Mouse (Mus musculus): ENCODE results near the gene C130073F10Rik. TPM values are rescaled to one million over a fixed set of nuclear protein-coding genes. Genes with fewer than 3 reads are reported as not detected.
"Not testable (repeated sequence)": the region's sequence is repeated elsewhere in the genome, so short reads cannot be mapped to it uniquely, and the experiment has no call there.

C130073F10Rik gene
- polyA plus RNA-seq, 1 experiment from 2014 or later, result not detected

DNA sequence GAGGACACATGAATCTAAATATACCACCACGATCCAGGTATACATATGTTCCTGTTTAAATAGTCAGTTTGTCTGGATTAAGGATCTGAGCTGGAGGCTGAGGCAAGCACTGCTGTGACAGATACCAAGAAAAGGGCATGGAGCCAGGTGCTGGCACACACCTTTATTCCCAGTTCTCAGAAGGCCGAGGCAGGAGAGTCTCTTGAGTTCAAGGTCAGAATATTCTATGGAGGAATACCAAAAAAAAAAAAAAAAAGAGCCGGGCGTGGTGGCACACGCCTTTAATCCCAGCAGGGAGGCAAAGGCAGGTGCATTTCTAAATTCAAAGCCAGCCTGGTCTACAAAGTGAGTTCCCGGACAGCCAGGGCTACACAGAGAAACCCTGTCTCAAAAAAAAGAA is 31.3 kb downstream of the C130073F10Rik start:
- Histone ChIP-seq H3K36me3 (ENCODE audit: insufficient read depth, low read length) (no peaks in the 10 kb centered on the region), H3K4me2 (replicated peaks; ENCODE audit: low read depth, low read length) (no peak overlapping the region), H3K4me3 (ENCODE audit: low read depth, low read length) (no peak overlapping the region), H3K4me1 (ENCODE audit: insufficient read depth, low read depth, low read length) (no peaks in the 10 kb centered on the region), H3K9me3 (ENCODE audit: low read length) (no peaks in the 10 kb centered on the region), H3K9ac (replicated peaks; ENCODE audit: low read depth) (no peak overlapping the region), H3K27ac (ENCODE audit: low read length) (no peak overlapping the region), H3K27me3 (replicated peaks; ENCODE audit: insufficient read depth, low read length) (no peaks in the 10 kb centered on the region)
- WGBS, result 92% methylated on average over 6 of the region's 6 CpGs
- TF ChIP-seq EP300 (IDR thresholded peaks at IDR 0.05) (no peak), CTCF (IDR thresholded peaks at IDR 0.05) (no peak)
- no peak for DNase-seq (ENCODE audit: low spot score)
- ATAC-seq, result no peak

DNA sequence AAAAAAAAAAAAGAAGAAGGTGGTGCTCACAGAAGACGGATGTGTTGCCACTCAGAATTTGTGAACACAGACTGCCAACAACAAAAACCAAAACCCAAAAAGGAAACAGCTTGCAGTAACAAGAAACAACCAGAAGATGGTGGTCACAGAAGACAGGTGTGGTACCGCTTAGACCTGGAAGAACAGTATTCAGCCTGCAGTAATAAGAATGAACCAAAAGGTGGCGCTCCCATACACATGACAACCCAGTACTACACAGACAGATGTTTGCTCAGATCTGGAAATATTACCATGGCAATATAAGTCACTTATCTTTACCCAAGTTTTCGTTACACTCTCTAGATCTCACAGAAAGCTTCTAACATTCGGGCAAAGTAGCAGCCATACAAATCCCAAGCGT is 32.7 kb downstream of the C130073F10Rik start:
- no peaks in the 10 kb centered on the region for H3K36me3 ChIP-seq (ENCODE audit: insufficient read depth, low read length)
- ATAC-seq, result peak; percentile 37; the same call in 1 of the 2 replicates

DNA sequence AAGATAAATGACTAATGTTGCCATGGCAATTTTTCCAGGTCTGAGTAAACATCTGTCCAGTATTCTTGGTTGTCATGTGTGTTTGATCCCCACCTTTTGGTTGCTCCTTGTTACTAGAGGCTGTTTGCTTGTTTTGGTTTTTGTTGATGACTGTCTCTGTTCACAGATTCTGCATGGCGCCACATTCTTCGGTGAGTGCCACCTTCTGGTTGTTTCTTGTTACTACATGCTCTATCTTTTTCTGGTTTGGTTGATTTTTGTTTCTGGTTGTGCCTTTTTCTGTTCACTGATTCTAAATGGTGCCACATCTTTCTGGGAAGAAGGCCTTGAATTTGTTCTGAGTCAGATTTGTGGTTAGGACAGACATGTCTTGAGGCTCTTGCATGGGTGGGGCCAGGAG is 42.7 kb downstream of the C130073F10Rik start:
- TF ChIP-seq CTCF (IDR thresholded peaks at IDR 0.05), result no peak
- TF ChIP-seq EP300 (IDR thresholded peaks at IDR 0.05), result no peak

More for the DNA sequence above, 32.7 kb downstream of the C130073F10Rik start:
- 39% methylated on average over 6 of the region's 6 CpGs for WGBS
- H3K9ac ChIP-seq (replicated peaks; ENCODE audit: low read depth), result no peak overlapping the region
- peak; percentile 26 for DNase-seq (ENCODE audit: low spot score)
- no peaks in the 10 kb centered on the region for H3K9me3 ChIP-seq (ENCODE audit: low read length)
- TF ChIP-seq CTCF (IDR thresholded peaks at IDR 0.05) (peak; percentile 69), EP300 (IDR thresholded peaks at IDR 0.05) (no peak)
- no peaks in the 10 kb centered on the region for H3K27me3 ChIP-seq (replicated peaks; ENCODE audit: insufficient read depth, low read length)
- no peak overlapping the region for H3K4me2 ChIP-seq (replicated peaks; ENCODE audit: low read depth, low read length)
- H3K4me3 ChIP-seq (ENCODE audit: low read depth, low read length), result no peak overlapping the region
- no peaks in the 10 kb centered on the region for H3K4me1 ChIP-seq (ENCODE audit: insufficient read depth, low read depth, low read length)
- no peak overlapping the region for H3K27ac ChIP-seq (ENCODE audit: low read length)

DNA sequence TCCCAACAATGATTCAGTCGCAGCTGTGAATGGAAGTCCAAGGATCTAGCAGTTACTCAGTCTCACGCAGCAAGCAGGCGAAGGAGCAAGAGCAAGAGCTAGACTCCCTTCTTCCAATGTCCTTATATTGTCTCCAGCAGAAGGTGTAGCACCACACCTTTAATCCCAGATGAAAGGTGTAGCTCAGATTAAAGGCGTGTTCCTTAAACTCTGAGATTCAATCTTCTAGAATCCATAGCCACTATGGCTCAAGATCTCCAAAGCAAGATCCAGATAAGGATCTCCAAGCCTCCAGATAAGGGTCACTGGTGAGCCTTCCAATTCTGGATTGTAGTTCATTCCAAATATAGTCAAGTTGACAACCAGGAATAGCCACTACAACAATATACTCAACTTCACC is 49.7 kb downstream of the C130073F10Rik start, which contains the start of gene B020004J07Rik:
Gene B020004J07Rik (minus strand): TSS at position 101 of the 400 bp plus-strand sequence.
- H3K9ac ChIP-seq (replicated peaks; ENCODE audit: low read depth); H3K27me3 ChIP-seq (replicated peaks; ENCODE audit: insufficient read depth, low read length); H3K4me1 ChIP-seq (ENCODE audit: insufficient read depth, low read depth, low read length); H3K36me3 ChIP-seq (ENCODE audit: insufficient read depth, low read length); H3K27ac ChIP-seq (ENCODE audit: low read length); DNase-seq (ENCODE audit: low spot score); H3K4me3 ChIP-seq (ENCODE audit: low read depth, low read length); ATAC-seq; H3K9me3 ChIP-seq (ENCODE audit: low read length); H3K4me2 ChIP-seq (replicated peaks; ENCODE audit: low read depth, low read length): not testable (repeated sequence)
- 82% methylated on average over 3 of the region's 4 CpGs for WGBS

More for the DNA sequence above, 42.7 kb downstream of the C130073F10Rik start:
- Histone ChIP-seq H3K27ac (ENCODE audit: low read length) (no peak overlapping the region), H3K36me3 (ENCODE audit: insufficient read depth, low read length) (no peaks in the 10 kb centered on the region), H3K4me2 (replicated peaks; ENCODE audit: low read depth, low read length) (no peak overlapping the region), H3K4me3 (ENCODE audit: low read depth, low read length) (no peak overlapping the region), H3K4me1 (ENCODE audit: insufficient read depth, low read depth, low read length) (no peaks in the 10 kb centered on the region), H3K9ac (replicated peaks; ENCODE audit: low read depth) (no peak overlapping the region), H3K9me3 (ENCODE audit: low read length) (0 out of 2 replicates have a peak, but pooled peaks cover 3% of the 10 kb centered on the region), H3K27me3 (replicated peaks; ENCODE audit: insufficient read depth, low read length) (no peaks in the 10 kb centered on the region)
- ATAC-seq (no peak), DNase-seq (ENCODE audit: low spot score) (no peak)
- WGBS, result 60% methylated on average over 2 of the region's 2 CpGs

Other genes with a start within 250 kb of the C130073F10Rik start
- 144 TPM in 2 replicates for gene Leprot, start 246.1 kb downstream of the C130073F10Rik start, polyA plus RNA-seq (2015; fragmentation: Nextera tagmentation; extraction: Ambion mirVana)
- gene Lepr, start 176.4 kb downstream of the C130073F10Rik start, polyA plus RNA-seq (2015; fragmentation: Nextera tagmentation; extraction: Ambion mirVana), result 13.4 and 13.9 TPM in 2 replicates
- gene B020004J07Rik, start 49.8 kb downstream of the C130073F10Rik start, polyA plus RNA-seq (2015; fragmentation: Nextera tagmentation; extraction: Ambion mirVana), result not detected in 2 replicates
- gene Gm12800, start 15.3 kb upstream of the C130073F10Rik start, polyA plus RNA-seq (2015; fragmentation: Nextera tagmentation; extraction: Ambion mirVana), result not detected in 2 replicates
- gene Gm12794, start 46.6 kb upstream of the C130073F10Rik start, polyA plus RNA-seq (2015; fragmentation: Nextera tagmentation; extraction: Ambion mirVana), result not detected in 2 replicates
- gene Gm12790, start 87.3 kb upstream of the C130073F10Rik start, polyA plus RNA-seq (2015; fragmentation: Nextera tagmentation; extraction: Ambion mirVana), result not detected in 2 replicates
- gene Gm12789, start 92.8 kb upstream of the C130073F10Rik start, polyA plus RNA-seq (2015; fragmentation: Nextera tagmentation; extraction: Ambion mirVana), result not detected in 2 replicates
- 42.1 and 44.5 TPM in 2 replicates for gene Pde4b, start 193.8 kb upstream of the C130073F10Rik start, polyA plus RNA-seq (2015; fragmentation: Nextera tagmentation; extraction: Ambion mirVana)

All from lung, postnatal 0 days (tissue).